Mouse (Mus musculus): Measurements from ENCODE around the gene Tubd1. TPM values are rescaled to one million over a fixed set of nuclear protein-coding genes. Genes with fewer than 3 reads are reported as not detected.

The Tubd1 gene
- polyA plus RNA-seq, 1 experiment from 2014 or later: 7.8 TPM

GRCm38 (mm10) chr11:86534201-86534910 lies 10.4 kb upstream of the Tubd1 start:
- Histone ChIP-seq H3K4me3 (no peak overlapping the region), H3K4me1 (replicated peaks) (no peaks in the 10 kb centered on the region), H3K36me3 (peaks cover 19% of the 10 kb centered on the region), H3K9ac (no peak overlapping the region), H3K27ac (replicated peaks) (no peak overlapping the region), H3K4me2 (no peak overlapping the region), H3K9me3 (no peaks in the 10 kb centered on the region), H3K27me3 (no peaks in the 10 kb centered on the region)
- WGBS: 97% methylated on average over 5 of the region's 5 CpGs
- ATAC-seq (ENCODE audit: low FRiP score, low read depth): no peak

GRCm38 (mm10) chr11:86538786-86539185 lies 6.0 kb upstream of the Tubd1 start:
- no peaks in the 10 kb centered on the region for H3K27me3 ChIP-seq
- no peak overlapping the region for H3K27ac ChIP-seq (replicated peaks)
- H3K36me3 ChIP-seq: no peaks in the 10 kb centered on the region
- no peak overlapping the region for H3K9ac ChIP-seq
- peaks cover 23% of the 10 kb centered on the region for H3K4me1 ChIP-seq (replicated peaks)
- H3K4me3 ChIP-seq: no peak overlapping the region
- ATAC-seq (ENCODE audit: low FRiP score, low read depth): no peak
- 96% methylated on average over 4 of the region's 4 CpGs for WGBS
- H3K9me3 ChIP-seq: no peaks in the 10 kb centered on the region
- H3K4me2 ChIP-seq: no peak overlapping the region

GRCm38 (mm10) chr11:86539716-86540475 lies 4.9 kb upstream of the Tubd1 start:
- Histone ChIP-seq H3K36me3 (no peaks in the 10 kb centered on the region), H3K4me2 (no peak overlapping the region), H3K27me3 (no peaks in the 10 kb centered on the region), H3K9me3 (no peaks in the 10 kb centered on the region), H3K4me1 (replicated peaks) (peaks cover 25% of the 10 kb centered on the region), H3K27ac (replicated peaks) (no peak overlapping the region), H3K4me3 (no peak overlapping the region), H3K9ac (no peak overlapping the region)
- WGBS: 91% methylated on average over 6 of the region's 6 CpGs
- ATAC-seq (ENCODE audit: low FRiP score, low read depth): no peak

GRCm38 (mm10) chr11:86540476-86540845 lies 4.3 kb upstream of the Tubd1 start:
- no peaks in the 10 kb centered on the region for H3K36me3 ChIP-seq
- H3K4me2 ChIP-seq: no peak overlapping the region
- no peak overlapping the region for H3K9ac ChIP-seq
- H3K4me1 ChIP-seq (replicated peaks): peaks cover 28% of the 10 kb centered on the region
- 95% methylated on average over 2 of the region's 2 CpGs for WGBS
- no peak overlapping the region for H3K4me3 ChIP-seq
- ATAC-seq (ENCODE audit: low FRiP score, low read depth): no peak
- H3K27ac ChIP-seq (replicated peaks): no peak overlapping the region
- H3K27me3 ChIP-seq: no peaks in the 10 kb centered on the region
- H3K9me3 ChIP-seq: no peaks in the 10 kb centered on the region

GRCm38 (mm10) chr11:86542851-86543250 lies 1.9 kb upstream of the Tubd1 start:
- Histone ChIP-seq H3K9me3 (no peaks in the 10 kb centered on the region), H3K27ac (replicated peaks) (no peak overlapping the region), H3K4me2 (peak overlapping the region; percentile 78; the same call in 1 of the 2 replicates), H3K4me3 (no peak overlapping the region), H3K36me3 (no peaks in the 10 kb centered on the region), H3K4me1 (replicated peaks) (peaks cover 31% of the 10 kb centered on the region), H3K9ac (no peak overlapping the region), H3K27me3 (no peaks in the 10 kb centered on the region)
- 92% methylated on average over 1 of the region's 1 CpGs for WGBS
- ATAC-seq (ENCODE audit: low FRiP score, low read depth): no peak

GRCm38 (mm10) chr11:86543960-86544638 lies 692 bp upstream of the Tubd1 start:
- no peaks in the 10 kb centered on the region for H3K9me3 ChIP-seq
- WGBS: under 1% methylated on average over 48 of the region's 50 CpGs

GRCm38 (mm10) chr11:86545556-86545955 lies 765 bp downstream of the Tubd1 start:
- H3K4me3 ChIP-seq: peak overlapping the region; percentile 65
- 82% methylated on average over 8 of the region's 8 CpGs for WGBS
- peaks cover 8% of the 10 kb centered on the region for H3K36me3 ChIP-seq
- H3K27ac ChIP-seq (replicated peaks): no peak overlapping the region
- H3K9ac ChIP-seq: peak overlapping the region; percentile 38
- H3K4me2 ChIP-seq: peak overlapping the region; percentile 78
- H3K9me3 ChIP-seq: no peaks in the 10 kb centered on the region
- no peaks in the 10 kb centered on the region for H3K27me3 ChIP-seq
- H3K4me1 ChIP-seq (replicated peaks): peaks cover 31% of the 10 kb centered on the region
- no peak for ATAC-seq (ENCODE audit: low FRiP score, low read depth)

More at GRCm38 (mm10) chr11:86543960-86544638, 692 bp upstream of the Tubd1 start:
- Histone ChIP-seq H3K27ac (replicated peaks) (peak overlapping the region; percentile 89), H3K9ac (peak overlapping the region; percentile 74), H3K4me3 (peak overlapping the region; percentile 65), H3K27me3 (no peaks in the 10 kb centered on the region), H3K36me3 (no peaks in the 10 kb centered on the region), H3K4me1 (replicated peaks) (peaks cover 31% of the 10 kb centered on the region), H3K4me2 (peak overlapping the region; percentile 78)
- ATAC-seq (ENCODE audit: low FRiP score, low read depth): peak; percentile 83

GRCm38 (mm10) chr11:86547412-86547811 lies 2.6 kb downstream of the Tubd1 start:
- H3K9ac ChIP-seq: no peak overlapping the region

GRCm38 (mm10) chr11:86553525-86553924 lies 8.7 kb downstream of the Tubd1 start:
- ATAC-seq (ENCODE audit: low FRiP score, low read depth): no peak
- Histone ChIP-seq H3K36me3 (peaks cover 11% of the 10 kb centered on the region), H3K4me3 (no peak overlapping the region), H3K27me3 (no peaks in the 10 kb centered on the region), H3K4me2 (no peak overlapping the region), H3K27ac (replicated peaks) (no peak overlapping the region), H3K4me1 (replicated peaks) (no peaks in the 10 kb centered on the region), H3K9ac (no peak overlapping the region), H3K9me3 (no peaks in the 10 kb centered on the region)
- WGBS: 90% methylated on average over 6 of the region's 6 CpGs

More at GRCm38 (mm10) chr11:86547412-86547811, 2.6 kb downstream of the Tubd1 start:
- peaks cover 8% of the 10 kb centered on the region for H3K36me3 ChIP-seq
- 100% methylated on average over 1 of the region's 1 CpGs for WGBS
- no peaks in the 10 kb centered on the region for H3K9me3 ChIP-seq
- no peak overlapping the region for H3K27ac ChIP-seq (replicated peaks)
- ATAC-seq (ENCODE audit: low FRiP score, low read depth): no peak
- no peak overlapping the region for H3K4me3 ChIP-seq
- no peaks in the 10 kb centered on the region for H3K27me3 ChIP-seq
- H3K4me1 ChIP-seq (replicated peaks): peaks cover 22% of the 10 kb centered on the region
- no peak overlapping the region for H3K4me2 ChIP-seq

GRCm38 (mm10) chr11:86558258-86558657 lies 13.5 kb downstream of the Tubd1 start:
- Histone ChIP-seq H3K4me1 (replicated peaks) (no peaks in the 10 kb centered on the region), H3K9me3 (no peaks in the 10 kb centered on the region), H3K9ac (no peak overlapping the region), H3K4me3 (no peak overlapping the region), H3K36me3 (0 out of 2 replicates have a peak, but pooled peaks cover 3% of the 10 kb centered on the region), H3K4me2 (no peak overlapping the region), H3K27me3 (no peaks in the 10 kb centered on the region), H3K27ac (replicated peaks) (no peak overlapping the region)
- no peak for ATAC-seq (ENCODE audit: low FRiP score, low read depth)
- WGBS: 79% methylated on average over 4 of the region's 4 CpGs

GRCm38 (mm10) chr11:86568425-86568824 lies 23.6 kb downstream of the Tubd1 start:
- ATAC-seq (ENCODE audit: low FRiP score, low read depth): no peak
- H3K9me3 ChIP-seq: no peaks in the 10 kb centered on the region
- H3K27ac ChIP-seq (replicated peaks): no peak overlapping the region
- no peak overlapping the region for H3K4me3 ChIP-seq
- no peak overlapping the region for H3K4me2 ChIP-seq
- WGBS: 74% methylated on average over 3 of the region's 3 CpGs
- 0 out of 2 replicates have a peak, but pooled peaks cover 4% of the 10 kb centered on the region for H3K4me1 ChIP-seq (replicated peaks)
- H3K9ac ChIP-seq: no peak overlapping the region
- H3K27me3 ChIP-seq: no peaks in the 10 kb centered on the region
- H3K36me3 ChIP-seq: no peaks in the 10 kb centered on the region

- H3K4me1 ChIP-seq (replicated peaks): 0 out of 2 replicates have a peak, but pooled peaks cover 4% of the 10 kb centered on the region
- ATAC-seq (ENCODE audit: low FRiP score, low read depth): no peak
- H3K4me2 ChIP-seq: no peak overlapping the region
- no peak overlapping the region for H3K27ac ChIP-seq (replicated peaks)
- no peaks in the 10 kb centered on the region for H3K27me3 ChIP-seq
- H3K4me3 ChIP-seq: no peak overlapping the region
- H3K9me3 ChIP-seq: no peaks in the 10 kb centered on the region
- H3K9ac ChIP-seq: no peak overlapping the region
- WGBS: 75% methylated on average over 9 of the region's 9 CpGs
- no peaks in the 10 kb centered on the region for H3K36me3 ChIP-seq
Observed at GRCm38 (mm10) chr11:86570261-86570746, 25.5 kb downstream of the Tubd1 start.

Measured in hindbrain, embryonic 15.5 days (tissue).